Mouse (Mus musculus): ENCODE results near the gene Lrrc75b.

GRCm38 (mm10) chr10:75511897-75512296 lies 48.2 kb downstream of the Lrrc75b start:
- TF ChIP-seq POLR2A (IDR thresholded peaks at IDR 0.05; ENCODE audit: low read depth, low read length), result no peak
- no peak for TF ChIP-seq CTCF (IDR thresholded peaks at IDR 0.05; ENCODE audit: extremely low read depth, insufficient read depth, insufficient read length, insufficient replicate concordance)

Measured in spleen, adult 2 months (tissue).